Mouse (Mus musculus) leukemia stem cell, adult 10-12 weeks (primary cell): Measurements from ENCODE around the gene Gm21773. TPM values are rescaled to one million over a fixed set of nuclear protein-coding genes. Genes with fewer than 3 reads are reported as not detected.

ENCODE experiments used
- polyA plus RNA-seq: library from polyadenylated mRNA; stranded (reverse); fragments of >175 nt; gene quantifications from 2 replicates; pipeline ENCODE4 v1.2.3, GENCODE M21; 2012; ENCODE audit warnings: low replicate concordance

The Gm21773 gene
- polyA plus RNA-seq, result not detected in 2 replicates

GRCm38 (mm10) chrY:25309260-25309659 lies at the start of gene Gm21773:
TSS of gene Gm21773 (minus strand) at chrY:25309360.

